Mouse (Mus musculus) mouse trophoblast stem cell (cell line): ENCODE results near the gene Panx3.

Experiments
- in situ Hi-C, 2 experiments: fragments of 300-500 bp; cut with MseI, MboI; formaldehyde crosslinking; loops; 2 replicates in 1 of 2; 3 replicates in 1 of 2; pipeline ENCODE4 v1.15.1; 2025

Gene Panx3

GRCm38 (mm10) chr9:37669115-37669514 lies at the start of gene Panx3:
Gene Panx3, minus strand, starts transcription at chr9:37669235.
- in situ Hi-C loops = no loop called here

GRCm38 (mm10) chr9:37716150-37716549 lies 47.1 kb upstream of the Panx3 start, which contains the start of gene Olfr160:
Gene Olfr160, minus strand, starts transcription at chr9:37716250.
- in situ Hi-C loops = no loop called here

GRCm38 (mm10) chr9:37689970-37690686 lies 21.1 kb upstream of the Panx3 start:
- in situ Hi-C loops = loop anchor here (5.0 to 10.0 kb wide), 2 partner anchors 242 to 245 kb away; no protein-coding TSS in a partner anchor

- in situ Hi-C loops = no loop called here
These were observed 18.9 kb upstream of the Panx3 start for GRCm38 (mm10) chr9:37687941-37688303.

GRCm38 (mm10) chr9:37687288-37687940 lies 18.4 kb upstream of the Panx3 start:
- in situ Hi-C loops = no loop called here

GRCm38 (mm10) chr9:37681123-37681522 lies 12.1 kb upstream of the Panx3 start:
- in situ Hi-C loops = no loop called here

GRCm38 (mm10) chr9:37675287-37675686 lies 6.3 kb upstream of the Panx3 start:
- in situ Hi-C loops = no loop called here

- in situ Hi-C loops = no loop called here
These were observed 1.2 kb upstream of the Panx3 start for GRCm38 (mm10) chr9:37670261-37670660.

- in situ Hi-C loops = no loop called here
These were observed 643 bp upstream of the Panx3 start for GRCm38 (mm10) chr9:37669678-37670077.

- in situ Hi-C loops = no loop called here
These were observed 3.0 kb downstream of the Panx3 start for GRCm38 (mm10) chr9:37666045-37666444.

- in situ Hi-C loops = no loop called here
These were observed 4.4 kb downstream of the Panx3 start for GRCm38 (mm10) chr9:37664604-37665003.

GRCm38 (mm10) chr9:37663210-37663609 lies 5.8 kb downstream of the Panx3 start:
- in situ Hi-C loops = no loop called here

- in situ Hi-C loops = no loop called here
These were observed 9.6 kb downstream of the Panx3 start for GRCm38 (mm10) chr9:37659413-37659812.

GRCm38 (mm10) chr9:37656931-37657481 lies 12.0 kb downstream of the Panx3 start, which contains the start of gene Tbrg1:
Gene Tbrg1, minus strand, starts transcription at chr9:37657312.
- in situ Hi-C loops = no loop called here

- in situ Hi-C loops = no loop called here
These were observed 12.6 kb downstream of the Panx3 start for GRCm38 (mm10) chr9:37656439-37656881.

- in situ Hi-C loops = no loop called here
These were observed 13.1 kb downstream of the Panx3 start for GRCm38 (mm10) chr9:37655961-37656360.

GRCm38 (mm10) chr9:37653836-37654235 lies 15.2 kb downstream of the Panx3 start:
- in situ Hi-C loops = no loop called here

- in situ Hi-C loops = no loop called here
These were observed 18.4 kb downstream of the Panx3 start for GRCm38 (mm10) chr9:37650639-37651038.

- in situ Hi-C loops = no loop called here
These were observed 22.8 kb downstream of the Panx3 start for GRCm38 (mm10) chr9:37646246-37646645.

- in situ Hi-C loops = no loop called here
These were observed 30.3 kb downstream of the Panx3 start for GRCm38 (mm10) chr9:37638721-37639120.

- in situ Hi-C loops = no loop called here
These were observed 32.1 kb downstream of the Panx3 start for GRCm38 (mm10) chr9:37636800-37637542.

- in situ Hi-C loops = no loop called here
These were observed 32.7 kb downstream of the Panx3 start for GRCm38 (mm10) chr9:37636335-37636734.
